Mouse (Mus musculus) hindbrain, embryonic 12.5 days (tissue): ENCODE measurements around the gene Rnf144b. TPM values are rescaled to one million over a fixed set of nuclear protein-coding genes. Genes with fewer than 3 reads are reported as not detected.
A peak's percentile ranks its signal among the peaks of the same experiment; 100 is the strongest.

Source experiments
- ATAC-seq: fragments of 200-750 bp; cut with Nextera tagmentation; 2 replicates; pipeline ENCODE4 v1.8.0; 2017; ENCODE audit warnings: moderate TSS enrichment; ENCODE audit not compliant: low FRiP score
- H3K27ac ChIP-seq: fragments of 300-500 bp; sonication (generic); 2 replicates; pipeline ENCODE4 v1.5.1; 2016; ENCODE audit warnings: mild to moderate bottlenecking
- H3K27me3 ChIP-seq: fragments of 300-500 bp; sonication (generic); 2 replicates; pipeline ENCODE4 v1.6.1; 2016; ENCODE audit warnings: mild to moderate bottlenecking
- H3K36me3 ChIP-seq: fragments of 300-500 bp; sonication (generic); 2 replicates; pipeline ENCODE4 v1.6.1; 2016; ENCODE audit warnings: mild to moderate bottlenecking
- H3K4me1 ChIP-seq: fragments of 300-500 bp; sonication (generic); 2 replicates; pipeline ENCODE4 v1.6.1; 2016
- H3K4me2 ChIP-seq: fragments of 300-500 bp; sonication (generic); replicated peaks from 2 replicates; pipeline ENCODE4 v1.6.1; 2016; ENCODE audit warnings: mild to moderate bottlenecking
- H3K4me3 ChIP-seq: fragments of 300-500 bp; sonication (generic); 2 replicates; pipeline ENCODE4 v1.5.1; 2016; ENCODE audit warnings: mild to moderate bottlenecking
- H3K9ac ChIP-seq: fragments of 300-500 bp; sonication (generic); 2 replicates; pipeline ENCODE4 v1.6.1; 2016; ENCODE audit warnings: mild to moderate bottlenecking, moderate library complexity
- H3K9me3 ChIP-seq: fragments of 300-500 bp; sonication (generic); replicated peaks from 2 replicates; pipeline ENCODE4 v1.6.1; 2016; ENCODE audit warnings: mild to moderate bottlenecking
- WGBS: fragments of 180-500 bp; shearing (Covaris S2); methylation state at CpG from one replicate; pipeline ENCODE4 v1.1.7; 2016; 5-methylcytosine and 5-hydroxymethylcytosine counted together
- polyA plus RNA-seq: library from polyadenylated mRNA; unstranded; fragments of >200 nt; fragmentation: Nextera tagmentation; extraction: Ambion mirVana; gene quantifications from 2 replicates; pipeline ENCODE4 v1.2.1, GENCODE M21; 2016

Gene Rnf144b
- polyA plus RNA-seq, 1 experiment from 2014 or later, result 0.62 TPM

DNA sequence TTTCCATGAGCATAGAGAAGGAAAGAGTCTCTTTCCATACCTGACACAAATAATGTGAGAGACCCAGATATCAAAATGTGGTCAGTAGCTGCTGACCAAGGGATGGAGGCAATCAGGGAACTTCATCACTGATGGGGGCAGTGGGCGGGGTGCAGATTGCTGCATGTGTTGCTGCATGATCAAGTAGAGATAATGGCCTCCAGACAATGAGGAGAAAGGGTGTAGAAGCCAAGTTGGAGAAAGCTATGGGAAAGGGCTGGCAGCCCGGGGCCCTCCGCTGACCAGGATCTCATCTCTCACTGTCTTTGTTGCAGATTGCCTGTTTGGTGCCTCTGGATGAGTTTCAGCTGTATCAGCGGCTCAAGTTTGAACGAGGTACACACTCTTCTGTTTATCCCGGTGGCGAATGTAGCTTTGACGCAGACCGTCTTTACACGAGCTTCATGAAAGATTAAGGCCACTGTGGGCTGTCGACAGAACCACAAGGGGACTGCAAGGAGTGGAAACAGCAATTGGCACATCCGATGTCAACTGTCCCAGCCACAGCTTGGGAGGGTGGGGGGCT, 106.3 kb downstream of the Rnf144b start:
- Histone ChIP-seq H3K4me1 (peaks cover 11% of the 10 kb centered on the region), H3K4me3 (no peak overlapping the region), H3K9me3 (no peaks in the 10 kb centered on the region), H3K9ac (no peak overlapping the region), H3K36me3 (no peaks in the 10 kb centered on the region), H3K27me3 (no peaks in the 10 kb centered on the region), H3K27ac (no peak overlapping the region), H3K4me2 (no peak overlapping the region)
- 84% methylated on average over 12 of the region's 12 CpGs for WGBS
- no peak for ATAC-seq

DNA sequence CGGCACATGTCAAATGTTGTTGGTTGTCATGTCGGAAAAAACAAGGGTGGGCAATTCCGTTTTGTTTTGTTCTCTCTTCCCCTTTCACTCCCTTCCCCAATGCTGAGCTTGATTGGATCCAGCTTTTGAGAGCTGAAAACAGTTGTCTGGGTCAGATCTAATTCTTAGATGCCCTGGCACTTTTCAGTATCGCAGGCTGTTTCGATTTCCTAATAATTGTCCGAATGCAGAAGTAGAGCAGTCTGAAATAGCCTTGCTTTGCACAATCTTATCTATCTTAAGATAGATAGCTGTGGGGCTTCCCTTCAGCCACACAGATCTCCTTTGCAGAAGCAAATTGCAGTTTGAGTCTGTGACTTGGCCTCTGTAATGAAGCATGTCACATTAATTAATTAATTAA, 109.7 kb downstream of the Rnf144b start:
- Histone ChIP-seq H3K4me2 (no peak overlapping the region), H3K9ac (no peak overlapping the region), H3K27ac (no peak overlapping the region), H3K4me3 (no peak overlapping the region), H3K4me1 (no peaks in the 10 kb centered on the region), H3K36me3 (no peaks in the 10 kb centered on the region), H3K9me3 (no peaks in the 10 kb centered on the region), H3K27me3 (no peaks in the 10 kb centered on the region)
- WGBS, result 83% methylated on average over 6 of the region's 6 CpGs
- no peak for ATAC-seq

DNA sequence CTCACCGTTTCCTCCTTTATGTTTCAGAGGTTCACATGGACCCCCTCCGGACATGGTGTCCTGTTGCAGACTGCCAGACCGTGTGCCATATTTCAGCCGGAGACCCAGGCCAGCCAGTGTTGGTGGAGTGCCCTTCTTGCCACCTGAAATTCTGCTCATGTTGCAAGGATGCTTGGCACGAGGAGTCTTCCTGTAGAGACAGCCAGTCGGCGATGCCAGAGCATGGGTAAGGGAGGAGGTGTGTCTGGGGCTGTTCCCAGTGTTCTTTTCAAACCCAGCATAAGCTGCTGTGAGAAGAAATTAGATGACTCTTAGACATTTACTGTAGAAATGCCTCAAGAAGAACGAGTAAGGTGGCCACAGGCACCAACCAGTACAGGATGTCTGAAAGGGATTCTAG, 114.9 kb downstream of the Rnf144b start:
- Histone ChIP-seq H3K9me3 (no peaks in the 10 kb centered on the region), H3K27ac (no peak overlapping the region), H3K4me2 (no peak overlapping the region), H3K4me3 (no peak overlapping the region), H3K36me3 (no peaks in the 10 kb centered on the region), H3K27me3 (no peaks in the 10 kb centered on the region), H3K9ac (no peak overlapping the region), H3K4me1 (no peaks in the 10 kb centered on the region)
- WGBS, result 87% methylated on average over 8 of the region's 8 CpGs
- no peak for ATAC-seq

DNA sequence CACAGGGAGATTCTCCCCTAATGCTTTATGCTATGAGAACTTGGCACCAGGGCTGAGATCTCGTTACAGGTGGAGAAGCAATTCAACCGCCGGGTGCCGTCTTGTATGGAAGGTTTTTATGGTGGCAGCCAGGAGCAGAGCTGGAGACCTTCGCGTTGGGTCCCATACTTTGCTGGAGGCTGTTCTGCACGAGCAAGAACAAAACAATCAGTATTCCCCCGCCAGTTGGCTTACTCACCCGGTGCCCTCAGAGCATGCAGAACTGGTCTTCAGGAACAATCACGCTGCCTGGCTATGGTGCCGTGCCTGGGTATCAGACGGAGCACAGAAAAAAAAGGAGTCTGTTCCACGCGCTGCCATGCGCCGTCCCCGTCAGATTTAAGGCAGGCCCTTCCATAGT, 115.7 kb downstream of the Rnf144b start:
- 89% methylated on average over 17 of the region's 17 CpGs for WGBS
- Histone ChIP-seq H3K4me2 (no peak overlapping the region), H3K9ac (no peak overlapping the region), H3K27me3 (no peaks in the 10 kb centered on the region), H3K4me1 (no peaks in the 10 kb centered on the region), H3K9me3 (no peaks in the 10 kb centered on the region), H3K4me3 (no peak overlapping the region), H3K36me3 (no peaks in the 10 kb centered on the region), H3K27ac (no peak overlapping the region)
- no peak for ATAC-seq

DNA sequence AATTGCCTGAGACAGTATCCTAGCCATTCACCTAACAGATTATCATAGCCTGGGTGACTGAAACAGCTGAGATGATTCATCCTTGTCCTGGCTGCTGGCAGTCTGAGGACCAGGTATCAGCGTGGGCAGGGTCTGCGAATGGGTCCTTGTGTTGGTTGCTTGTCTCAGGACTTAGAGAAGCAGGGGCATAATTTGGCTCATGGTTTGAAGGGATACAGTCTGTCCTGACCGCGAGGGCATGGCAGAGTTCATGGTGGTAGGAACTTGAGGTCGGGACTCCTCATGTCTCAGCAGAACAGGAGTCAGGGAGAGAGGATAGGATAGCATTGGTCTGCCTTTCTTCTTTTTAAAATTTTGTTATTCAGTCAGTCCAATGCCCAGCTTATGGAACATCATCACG, 121.1 kb downstream of the Rnf144b start:
- Histone ChIP-seq H3K27me3 (no peaks in the 10 kb centered on the region), H3K4me2 (no peak overlapping the region), H3K4me3 (no peak overlapping the region), H3K9me3 (no peaks in the 10 kb centered on the region; the same call in 1 of the 2 replicates), H3K36me3 (no peaks in the 10 kb centered on the region), H3K9ac (no peak overlapping the region), H3K27ac (no peak overlapping the region), H3K4me1 (peaks cover 14% of the 10 kb centered on the region; the same call in 1 of the 2 replicates)
- ATAC-seq, result no peak
- WGBS, result 94% methylated on average over 6 of the region's 6 CpGs

DNA sequence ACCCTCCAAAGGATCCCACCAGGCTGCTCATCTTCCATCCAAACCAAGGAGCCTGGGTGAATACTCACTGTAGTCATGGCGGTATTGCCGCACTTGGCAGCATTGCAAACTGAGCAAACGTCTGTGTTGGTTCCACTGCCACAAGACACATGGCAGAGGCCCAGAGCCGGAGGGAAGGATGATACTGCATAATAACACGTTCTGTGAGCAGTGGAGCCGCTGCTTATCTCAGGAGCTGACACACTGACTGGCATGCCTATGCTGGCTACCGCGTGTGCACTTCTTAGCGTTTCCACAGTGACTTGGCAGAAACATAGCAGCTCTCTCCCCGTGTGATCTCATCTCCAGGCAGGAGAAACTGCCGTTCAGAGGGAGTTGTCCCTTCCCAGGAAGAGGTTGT, 122.3 kb downstream of the Rnf144b start:
- H3K9ac ChIP-seq, result no peak overlapping the region
- H3K4me1 ChIP-seq, result peaks cover 14% of the 10 kb centered on the region; the same call in 1 of the 2 replicates
- no peaks in the 10 kb centered on the region; the same call in 1 of the 2 replicates for H3K9me3 ChIP-seq
- H3K4me2 ChIP-seq, result no peak overlapping the region
- no peaks in the 10 kb centered on the region for H3K36me3 ChIP-seq
- H3K27me3 ChIP-seq, result no peaks in the 10 kb centered on the region
- WGBS, result 80% methylated on average over 11 of the region's 11 CpGs
- no peak overlapping the region for H3K27ac ChIP-seq
- H3K4me3 ChIP-seq, result no peak overlapping the region
- no peak for ATAC-seq

DNA sequence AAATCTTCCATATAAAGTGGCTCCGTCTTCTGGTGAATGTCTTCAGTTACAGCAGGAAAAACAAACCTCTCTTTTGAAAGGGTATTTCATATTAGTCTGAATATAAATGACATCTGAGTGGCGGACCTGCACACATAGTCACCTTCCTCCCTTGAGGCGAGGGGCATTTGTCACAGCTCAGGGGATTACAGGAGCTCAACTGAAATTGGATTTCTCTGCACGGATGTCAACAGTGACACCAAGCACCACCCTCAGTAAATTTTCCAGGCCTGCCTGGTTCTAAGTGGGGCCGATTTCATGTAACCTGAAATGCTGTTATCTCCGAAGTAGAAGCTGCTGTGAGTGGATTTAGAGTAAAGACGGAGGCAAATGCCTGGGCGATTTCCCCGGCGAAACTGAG, 124.0 kb downstream of the Rnf144b start:
- 79% methylated on average over 10 of the region's 10 CpGs for WGBS
- Histone ChIP-seq H3K4me2 (no peak overlapping the region), H3K27me3 (no peaks in the 10 kb centered on the region), H3K9me3 (no peaks in the 10 kb centered on the region; the same call in 1 of the 2 replicates), H3K4me1 (peaks cover 14% of the 10 kb centered on the region; the same call in 1 of the 2 replicates), H3K9ac (no peak overlapping the region), H3K4me3 (no peak overlapping the region), H3K27ac (no peak overlapping the region), H3K36me3 (no peaks in the 10 kb centered on the region)
- ATAC-seq, result no peak

DNA sequence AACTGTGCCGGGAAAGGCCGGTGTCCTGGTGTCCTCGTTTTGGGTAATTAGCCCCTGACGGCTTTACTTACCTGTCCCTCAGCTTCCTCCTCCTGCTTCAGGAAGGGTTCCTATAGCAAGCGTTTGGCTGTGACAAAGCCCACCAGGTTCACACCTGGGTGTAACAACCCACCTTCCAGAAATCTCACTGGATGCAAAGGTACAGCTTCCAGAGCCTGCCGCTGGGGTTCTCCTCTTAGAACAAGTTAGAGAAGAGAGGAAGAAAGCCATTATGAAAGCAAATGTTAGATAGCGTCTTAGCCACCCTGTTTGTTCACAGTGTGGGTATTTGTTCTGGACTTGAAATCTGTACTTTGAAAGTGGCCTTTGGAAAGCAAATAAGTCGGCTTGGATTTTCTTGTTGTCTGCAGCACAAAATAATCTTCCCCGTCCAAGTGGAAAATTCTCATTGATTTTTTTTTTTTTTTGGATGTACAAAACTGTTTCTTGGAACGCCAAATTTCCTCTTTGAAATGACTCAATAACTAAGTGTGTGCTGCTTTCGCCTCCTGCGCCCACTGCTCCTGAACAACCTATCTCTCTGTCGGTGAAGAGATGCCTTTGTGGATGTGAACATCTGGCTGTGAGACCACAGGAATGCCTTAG, 124.8 kb downstream of the Rnf144b start:
- no peak overlapping the region for H3K27ac ChIP-seq
- peaks cover 14% of the 10 kb centered on the region; the same call in 1 of the 2 replicates for H3K4me1 ChIP-seq
- no peaks in the 10 kb centered on the region; the same call in 1 of the 2 replicates for H3K9me3 ChIP-seq
- H3K9ac ChIP-seq, result no peak overlapping the region
- H3K27me3 ChIP-seq, result no peaks in the 10 kb centered on the region
- no peak overlapping the region for H3K4me2 ChIP-seq
- H3K36me3 ChIP-seq, result no peaks in the 10 kb centered on the region
- no peak for ATAC-seq
- 82% methylated on average over 13 of the region's 13 CpGs for WGBS
- H3K4me3 ChIP-seq, result no peak overlapping the region

DNA sequence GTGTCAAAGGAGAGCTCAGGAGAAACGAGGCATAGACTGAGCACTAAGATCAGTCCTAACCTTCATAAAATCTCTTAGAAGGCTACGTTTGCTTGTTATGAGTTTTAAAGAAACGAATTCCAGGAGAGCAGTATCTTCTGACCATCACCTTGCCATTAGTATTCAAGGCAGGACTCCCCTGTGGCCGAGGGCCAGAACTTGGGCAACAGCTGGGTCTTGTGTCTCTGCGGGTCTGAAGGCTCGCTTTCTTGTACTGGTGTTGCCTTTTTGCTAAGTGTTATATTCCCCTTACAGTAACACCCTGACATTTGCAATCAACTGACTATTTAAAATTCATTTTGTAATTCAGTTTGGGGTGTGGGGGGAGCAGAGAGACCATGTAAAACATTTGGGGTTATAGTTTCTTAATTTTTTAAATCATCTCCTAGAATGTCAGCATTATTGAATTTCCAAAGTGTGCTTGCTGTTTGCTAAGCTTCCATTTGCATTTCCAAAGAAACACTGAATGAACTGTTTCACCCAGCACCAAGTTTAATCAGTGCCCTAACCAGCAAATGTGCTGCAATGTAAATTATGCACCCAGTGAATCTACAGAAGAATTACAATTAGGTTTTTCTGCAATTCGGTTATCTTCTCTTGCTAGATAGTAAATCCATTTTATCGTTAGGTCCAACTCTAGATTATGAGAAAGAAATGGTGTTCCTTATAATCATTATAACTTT, 126.0 kb downstream of the Rnf144b start:
- no peaks in the 10 kb centered on the region for H3K36me3 ChIP-seq
- no peak overlapping the region for H3K9ac ChIP-seq
- no peaks in the 10 kb centered on the region; the same call in 1 of the 2 replicates for H3K9me3 ChIP-seq
- H3K4me2 ChIP-seq, result no peak overlapping the region
- peak overlapping the region; percentile 1; the same call in 1 of the 2 replicates for H3K27ac ChIP-seq
- 67% methylated on average over 8 of the region's 8 CpGs for WGBS
- H3K4me3 ChIP-seq, result no peak overlapping the region
- ATAC-seq, result no peak
- H3K4me1 ChIP-seq, result peaks cover 14% of the 10 kb centered on the region; the same call in 1 of the 2 replicates
- no peaks in the 10 kb centered on the region for H3K27me3 ChIP-seq

DNA sequence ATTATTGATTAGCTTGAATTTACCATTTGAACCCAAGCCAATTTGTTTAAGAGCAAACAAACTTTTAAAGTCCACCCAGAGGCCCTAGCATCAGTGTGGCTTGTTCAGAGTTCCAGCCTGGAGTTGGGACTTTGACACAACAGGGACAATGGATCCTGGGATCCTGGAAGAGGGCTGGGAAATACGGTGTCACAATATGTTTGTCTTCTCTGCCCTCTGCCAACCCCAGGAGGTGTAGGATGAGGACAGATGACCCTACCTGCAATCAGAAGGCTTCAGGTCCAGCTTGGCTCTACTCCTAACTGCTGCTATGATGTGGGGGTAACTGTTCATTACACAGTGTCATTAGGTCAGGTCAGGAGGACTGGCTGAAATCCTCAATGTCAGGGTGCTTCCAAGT, 128.2 kb downstream of the Rnf144b start:
- 87% methylated on average over 1 of the region's 1 CpGs for WGBS
- no peak overlapping the region for H3K9ac ChIP-seq
- no peaks in the 10 kb centered on the region for H3K27me3 ChIP-seq
- H3K36me3 ChIP-seq, result no peaks in the 10 kb centered on the region
- no peak overlapping the region for H3K27ac ChIP-seq
- no peak overlapping the region for H3K4me3 ChIP-seq
- ATAC-seq, result no peak
- H3K4me2 ChIP-seq, result no peak overlapping the region
- no peaks in the 10 kb centered on the region for H3K9me3 ChIP-seq
- H3K4me1 ChIP-seq, result peaks cover 14% of the 10 kb centered on the region; the same call in 1 of the 2 replicates

DNA sequence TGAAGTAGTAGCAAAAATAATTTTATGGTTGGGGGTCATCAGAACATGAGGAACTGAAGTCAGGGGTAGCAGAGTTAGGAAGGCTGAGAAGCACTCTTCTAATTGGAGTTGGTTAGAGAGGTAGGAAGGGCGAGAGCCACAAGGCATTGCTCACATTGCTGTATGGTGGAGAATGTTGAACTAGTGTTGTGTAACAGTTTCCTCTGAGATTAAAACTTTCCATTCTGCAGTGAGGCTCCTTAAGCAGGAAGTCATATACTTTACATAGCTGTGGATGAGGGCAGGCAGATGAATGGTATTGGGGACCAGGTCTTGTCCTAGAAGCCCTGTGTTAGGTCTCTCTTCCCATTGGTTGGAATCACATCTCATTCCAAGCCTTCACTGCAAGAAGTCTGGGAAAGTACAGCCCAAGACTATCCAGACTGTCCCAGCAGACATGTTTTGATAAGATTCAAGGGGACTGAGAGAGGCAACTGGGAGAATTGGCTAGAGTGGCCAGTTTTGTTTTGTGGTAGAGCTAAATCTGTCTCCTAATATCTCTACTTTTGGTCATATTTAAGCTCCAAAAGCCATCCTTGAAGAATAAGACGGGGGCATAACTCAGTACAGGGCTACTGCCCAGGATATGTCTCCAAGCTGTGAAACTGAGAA, 128.8 kb downstream of the Rnf144b start:
- Histone ChIP-seq H3K27me3 (no peaks in the 10 kb centered on the region), H3K36me3 (no peaks in the 10 kb centered on the region), H3K4me1 (peaks cover 9% of the 10 kb centered on the region; the same call in 1 of the 2 replicates), H3K27ac (no peak overlapping the region), H3K4me2 (no peak overlapping the region), H3K9ac (no peak overlapping the region), H3K4me3 (no peak overlapping the region), H3K9me3 (no peaks in the 10 kb centered on the region)
- ATAC-seq, result no peak
- WGBS, result 91% methylated on average over 2 of the region's 2 CpGs

DNA sequence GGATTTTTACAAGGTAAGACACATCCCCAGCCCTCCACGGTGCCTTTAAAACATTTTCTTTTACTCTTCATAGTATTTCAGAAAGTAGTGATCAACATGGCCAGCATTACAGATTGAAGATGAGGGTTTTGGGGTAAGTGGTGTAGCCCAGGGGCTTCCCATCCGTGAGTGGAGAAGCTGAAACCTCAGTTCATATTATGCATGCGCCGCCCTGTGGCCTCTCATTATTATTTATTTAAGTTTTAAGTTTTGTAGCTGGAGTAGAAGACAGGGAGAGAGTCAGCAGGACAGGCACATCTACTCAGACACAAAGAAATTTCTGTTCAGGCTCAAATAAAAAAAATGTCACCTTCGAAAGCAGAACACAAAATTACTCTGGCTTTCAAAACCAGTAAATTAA, 131.3 kb downstream of the Rnf144b start:
- no peak overlapping the region for H3K27ac ChIP-seq
- H3K4me3 ChIP-seq, result no peak overlapping the region
- H3K4me1 ChIP-seq, result no peaks in the 10 kb centered on the region
- ATAC-seq, result no peak
- H3K9ac ChIP-seq, result no peak overlapping the region
- no peak overlapping the region for H3K4me2 ChIP-seq
- H3K36me3 ChIP-seq, result no peaks in the 10 kb centered on the region
- H3K9me3 ChIP-seq, result no peaks in the 10 kb centered on the region
- 77% methylated on average over 5 of the region's 5 CpGs for WGBS
- H3K27me3 ChIP-seq, result no peaks in the 10 kb centered on the region
